Mouse (Mus musculus): Measurements from ENCODE around the gene Piezo1.

DNA sequence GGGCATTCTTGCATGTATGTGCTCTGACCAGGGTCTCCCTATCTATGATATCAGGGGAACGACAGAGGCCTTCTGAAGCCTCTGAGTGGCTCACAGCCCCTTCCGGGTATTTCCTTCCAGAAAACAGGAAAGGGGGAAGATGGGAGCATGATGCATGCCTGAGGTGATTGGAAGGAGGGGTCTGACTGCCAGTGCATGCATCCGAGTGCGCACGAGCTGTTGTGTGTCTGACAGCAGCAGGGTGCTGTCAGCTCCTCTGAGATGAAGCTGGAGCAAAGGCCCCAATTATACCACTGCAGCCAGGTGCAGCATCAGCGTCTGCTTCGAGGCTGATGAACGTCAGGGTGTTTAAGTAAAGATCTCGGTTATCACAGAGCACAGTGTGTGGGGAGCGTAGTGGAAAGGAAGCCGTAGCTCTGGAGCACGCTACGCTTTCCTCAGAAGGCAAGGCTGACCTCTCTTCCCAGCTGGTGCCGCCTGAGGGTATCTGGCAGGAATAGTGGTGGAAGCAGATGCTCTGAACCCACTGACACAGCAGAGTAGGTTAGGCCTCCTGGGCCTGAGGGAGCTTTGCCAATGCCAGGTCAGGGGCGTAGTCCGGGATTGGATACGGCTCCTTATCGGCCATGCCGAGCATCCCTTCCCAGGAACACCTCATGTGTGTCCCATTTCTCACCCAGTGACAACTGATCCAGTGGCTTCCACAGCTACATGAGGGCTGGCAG, 42.8 kb upstream of the Piezo1 start:
- TF ChIP-seq CTCF (IDR thresholded peaks at IDR 0.05; ENCODE audit: low read depth, low read length) (no peak), TAL1 (conservative IDR thresholded peaks at IDR 0.05; ENCODE audit: low read depth, low read length) (no peak), GATA1 (IDR thresholded peaks at IDR 0.05; ENCODE audit: borderline replicate concordance, low read length) (no peak), POLR2AphosphoS5 (IDR thresholded peaks at IDR 0.05; ENCODE audit: insufficient replicate concordance, low read depth, low read length) (no peak)

All from G1E (cell line).